Comparison of ENCODE assay signal across 8 mouse cellular contexts in genomic region chr5:125340547-125341262, GRCm38 (mm10). TPM values are rescaled to one million over a fixed set of nuclear protein-coding genes. Genes with fewer than 3 reads are reported as not detected.
DNase-seq lines count a peak whose midpoint lies in the region; ATAC-seq lines count a peak whose summit lies in the region.

Scarb1 (minus strand) TSS chr5:125341094.

- H3K27me3 ChIP-seq in intestine, embryonic 15.5 days (replicated peaks), result no peaks in the 10 kb centered on the region

- H3K27ac ChIP-seq in intestine, embryonic 15.5 days, result peak within 1 kb of the TSS; percentile 20

- H3K9me3 ChIP-seq in intestine, embryonic 15.5 days, result no peaks in the 10 kb centered on the region

- peak; percentile 92 for ATAC-seq in intestine, embryonic 15.5 days
- ATAC-seq in megakaryocyte-erythroid progenitor cell, adult 5-6 weeks (replicated peaks; ENCODE audit: low FRiP score, low TSS enrichment, poor library complexity, severe bottlenecking), result peak; percentile 57

- H3K4me2 ChIP-seq in intestine, embryonic 15.5 days (replicated peaks), result peak within 1 kb of the TSS; percentile 86

- H3K9ac ChIP-seq in intestine, embryonic 15.5 days, result peak within 1 kb of the TSS; percentile 76

- peak; percentile 94 to 97 for DNase-seq in adrenal gland, adult 18-20 months (ENCODE audit: low spot score in 2 of 2)
- DNase-seq in embryo, embryonic 11.5 days (ENCODE audit: low read depth, low spot score), result peak; percentile 63
- peak; percentile 80 to 87 for DNase-seq in gastrocnemius, postnatal 36 days
- DNase-seq in left cerebral cortex, postnatal 14 days (ENCODE audit: low spot score in 2 of 2), result peak; percentile 88 to 90
- DNase-seq in right cerebral cortex, postnatal 14 days, result peak; percentile 88
- DNase-seq in urinary bladder, postnatal 36 days (ENCODE audit: low spot score in 2 of 2), result peak; percentile 87 to 89

- peaks cover 22% of the 10 kb centered on the region for H3K4me1 ChIP-seq in intestine, embryonic 15.5 days (replicated peaks)

- intact Hi-C loops in gastrocnemius, postnatal 36 days (cut with DNase I), result no loop called here
- intact Hi-C loops in left cerebral cortex, postnatal 14 days (cut with DNase I), result no loop called here

- under 1% methylated on average over 42 of the region's 42 CpGs for WGBS in intestine, embryonic 15.5 days

- peak within 1 kb of the TSS; percentile 84 for H3K4me3 ChIP-seq in intestine, embryonic 15.5 days (replicated peaks)

- H3K36me3 ChIP-seq in intestine, embryonic 15.5 days, result no peaks in the 10 kb centered on the region

RNA-seq across cellular contexts. Expression of gene Scarb1, which starts in this region (rescaled TPM):
- 1,000 to 10,000 TPM; 2,973 to 3,724 TPM for total RNA-seq in adrenal gland, adult 18-20 months (2021)
- 10 to 100 TPM; 20.3 to 20.5 TPM for total RNA-seq in gastrocnemius, postnatal 36 days (2021)
- polyA plus RNA-seq in intestine, embryonic 15.5 days (2015; fragmentation: Nextera tagmentation; extraction: Ambion mirVana), result 59.3 and 70.0 TPM in 2 replicates
- 10 to 100 TPM; 36.9 to 41.1 TPM for total RNA-seq in left cerebral cortex, postnatal 14 days (2021)
- total RNA-seq in megakaryocyte-erythroid progenitor cell, adult 5-6 weeks (2014; fragmentation: Nextera tagmentation), result 71.7 and 85.8 TPM in 2 replicates
- 29.7 and 57.0 TPM in 2 replicates for total RNA-seq in megakaryocyte-erythroid progenitor cell, adult 5-6 weeks (2017)

Comparison
In these comparisons a context has a peak if more than half of its experiments do, and no peak if none do; other contexts are left out.
1. Peak in every context shown above with its lines: DNase-seq, ATAC-seq, H3K4me3 ChIP-seq and H3K27ac ChIP-seq.
2. RNA of gene Scarb1 (total RNA-seq): 2,973 to 3,724 TPM in adrenal gland, adult 18-20 months; 29.7 to 85.8 TPM in megakaryocyte-erythroid progenitor cell, adult 5-6 weeks, 36.9 to 41.1 TPM in left cerebral cortex, postnatal 14 days and 20.3 to 20.5 TPM in gastrocnemius, postnatal 36 days; every median in the first group is over 10 times any median in the second.